Mouse (Mus musculus) forebrain, embryonic 16.5 days (tissue): ENCODE results near the gene Sycp3. TPM values are rescaled to one million over a fixed set of nuclear protein-coding genes. Genes with fewer than 3 reads are reported as not detected.
"Not testable (repeated sequence)": the region's sequence is repeated elsewhere in the genome, so short reads cannot be mapped to it uniquely, and the experiment has no call there.

Experiments used
- ATAC-seq: fragments of 200-750 bp; cut with Nextera tagmentation; 2 replicates; pipeline ENCODE4 v1.8.0; 2017; ENCODE audit warnings: mild to moderate bottlenecking, moderate library complexity
- H3K27ac ChIP-seq: fragments of 300-500 bp; sonication (generic); 2 replicates; pipeline ENCODE4 v1.5.1; 2014; ENCODE audit warnings: low read length, control low read depth
- H3K27me3 ChIP-seq: fragments of 300-500 bp; sonication (generic); replicated peaks from 2 replicates; pipeline ENCODE4 v1.6.1; 2014; ENCODE audit warnings: low read length; ENCODE audit not compliant: control insufficient read depth, insufficient read depth
- H3K36me3 ChIP-seq: fragments of 300-500 bp; sonication (generic); 2 replicates; pipeline ENCODE4 v1.6.1; 2014; ENCODE audit not compliant: control insufficient read depth, insufficient read depth
- H3K4me1 ChIP-seq: fragments of 300-500 bp; sonication (generic); replicated peaks from 2 replicates; pipeline ENCODE4 v1.6.1; 2014; ENCODE audit warnings: low read length; ENCODE audit not compliant: control insufficient read depth, insufficient read depth
- H3K4me2 ChIP-seq: fragments of 300-500 bp; sonication (generic); 2 replicates; pipeline ENCODE4 v1.6.1; 2014; ENCODE audit warnings: mild to moderate bottlenecking, low read length, control low read depth
- H3K4me3 ChIP-seq: fragments of 300-500 bp; sonication (generic); replicated peaks from 2 replicates; pipeline ENCODE4 v1.5.1; 2014; ENCODE audit warnings: mild to moderate bottlenecking, low read length, control low read depth
- H3K9ac ChIP-seq: fragments of 300-500 bp; sonication (generic); replicated peaks from 2 replicates; pipeline ENCODE4 v1.6.1; 2014; ENCODE audit warnings: low read depth, low read length, control low read depth
- H3K9me3 ChIP-seq: fragments of 300-500 bp; sonication (generic); 2 replicates; pipeline ENCODE4 v1.6.1; 2016; ENCODE audit warnings: low read length; ENCODE audit not compliant: control insufficient read depth
- WGBS: fragments of 180-500 bp; shearing (Covaris S2); extraction: QIAGEN DNeasy Blood & Tissue Kit; methylation state at CpG from one replicate; pipeline ENCODE4 v1.1.7; 2014; 5-methylcytosine and 5-hydroxymethylcytosine counted together
- polyA plus RNA-seq: library from polyadenylated mRNA; unstranded; fragments of >200 nt; fragmentation: Nextera tagmentation; extraction: Ambion mirVana; gene quantifications from 2 replicates; pipeline ENCODE4 v1.2.1, GENCODE M21; 2015

Gene Sycp3
- polyA plus RNA-seq, 1 experiment from 2014 or later, result not detected

- Histone ChIP-seq H3K4me1 (peaks cover 7% of the 10 kb centered on the region), H3K4me2 (no peak overlapping the region), H3K9me3 (no peaks in the 10 kb centered on the region), H3K9ac (no peak overlapping the region), H3K4me3 (no peak overlapping the region), H3K27ac (no peak overlapping the region), H3K36me3 (no peaks in the 10 kb centered on the region), H3K27me3 (no peaks in the 10 kb centered on the region)
- no peak for ATAC-seq
- WGBS, result 52% methylated on average over 5 of the region's 5 CpGs
These were observed 45.9 kb downstream of the Sycp3 start for GRCm38 (mm10) chr10:88505256-88505655.

GRCm38 (mm10) chr10:88507691-88508143, 48.3 kb downstream of the Sycp3 start:
- H3K27ac ChIP-seq, result no peak overlapping the region
- H3K4me3 ChIP-seq, result no peak overlapping the region
- H3K36me3 ChIP-seq, result no peaks in the 10 kb centered on the region
- no peak overlapping the region for H3K9ac ChIP-seq
- H3K9me3 ChIP-seq, result no peaks in the 10 kb centered on the region
- 81% methylated on average over 7 of the region's 7 CpGs for WGBS
- H3K27me3 ChIP-seq, result no peaks in the 10 kb centered on the region
- no peak overlapping the region for H3K4me2 ChIP-seq
- no peak for ATAC-seq
- peaks cover 7% of the 10 kb centered on the region for H3K4me1 ChIP-seq

- Histone ChIP-seq H3K9me3 (no peaks in the 10 kb centered on the region), H3K27me3 (no peaks in the 10 kb centered on the region), H3K36me3 (no peaks in the 10 kb centered on the region), H3K4me3 (no peak overlapping the region), H3K4me1 (no peaks in the 10 kb centered on the region), H3K27ac (no peak overlapping the region), H3K4me2 (no peak overlapping the region), H3K9ac (no peak overlapping the region)
- no peak for ATAC-seq
- 75% methylated on average over 12 of the region's 12 CpGs for WGBS
These were observed 51.3 kb downstream of the Sycp3 start for GRCm38 (mm10) chr10:88510503-88511271.

GRCm38 (mm10) chr10:88511355-88511754, 52.0 kb downstream of the Sycp3 start:
- no peaks in the 10 kb centered on the region for H3K27me3 ChIP-seq
- no peak for ATAC-seq
- H3K27ac ChIP-seq, result no peak overlapping the region
- no peaks in the 10 kb centered on the region for H3K4me1 ChIP-seq
- WGBS, result 93% methylated on average over 9 of the region's 9 CpGs
- H3K4me2 ChIP-seq, result no peak overlapping the region
- H3K4me3 ChIP-seq, result no peak overlapping the region
- H3K36me3 ChIP-seq, result no peaks in the 10 kb centered on the region
- no peak overlapping the region for H3K9ac ChIP-seq
- no peaks in the 10 kb centered on the region for H3K9me3 ChIP-seq

GRCm38 (mm10) chr10:88513574-88514135, 54.3 kb downstream of the Sycp3 start:
- Histone ChIP-seq H3K36me3 (no peaks in the 10 kb centered on the region), H3K9ac (no peak overlapping the region), H3K4me2 (no peak overlapping the region), H3K4me1 (no peaks in the 10 kb centered on the region), H3K9me3 (no peaks in the 10 kb centered on the region), H3K27ac (no peak overlapping the region), H3K27me3 (no peaks in the 10 kb centered on the region), H3K4me3 (no peak overlapping the region)
- 73% methylated on average over 8 of the region's 8 CpGs for WGBS
- ATAC-seq, result no peak

GRCm38 (mm10) chr10:88514495-88514894, 55.1 kb downstream of the Sycp3 start:
- H3K27ac ChIP-seq, result no peak overlapping the region
- H3K4me3 ChIP-seq, result no peak overlapping the region
- no peaks in the 10 kb centered on the region for H3K27me3 ChIP-seq
- H3K9ac ChIP-seq, result no peak overlapping the region
- H3K4me2 ChIP-seq, result no peak overlapping the region
- 27% methylated on average over 2 of the region's 2 CpGs for WGBS
- H3K4me1 ChIP-seq, result no peaks in the 10 kb centered on the region
- no peaks in the 10 kb centered on the region for H3K36me3 ChIP-seq
- no peaks in the 10 kb centered on the region for H3K9me3 ChIP-seq
- ATAC-seq, result no peak

- WGBS, result 82% methylated on average over 7 of the region's 7 CpGs
- H3K4me1 ChIP-seq, H3K9me3 ChIP-seq, H3K4me3 ChIP-seq, H3K27me3 ChIP-seq, H3K4me2 ChIP-seq, H3K9ac ChIP-seq, H3K27ac ChIP-seq, ATAC-seq, H3K36me3 ChIP-seq: not testable (repeated sequence)
These were observed 55.7 kb downstream of the Sycp3 start for GRCm38 (mm10) chr10:88515049-88515448.

- 90% methylated on average over 8 of the region's 8 CpGs for WGBS
These were observed 63.4 kb downstream of the Sycp3 start for GRCm38 (mm10) chr10:88522795-88523194.

More at GRCm38 (mm10) chr10:88522795-88523194, 63.4 kb downstream of the Sycp3 start:
- ATAC-seq, result no peak
- Histone ChIP-seq H3K36me3 (no peaks in the 10 kb centered on the region), H3K27me3 (no peaks in the 10 kb centered on the region), H3K9ac (no peak overlapping the region), H3K27ac (no peak overlapping the region), H3K9me3 (no peaks in the 10 kb centered on the region), H3K4me2 (no peak overlapping the region), H3K4me3 (no peak overlapping the region), H3K4me1 (no peaks in the 10 kb centered on the region)
